Mouse (Mus musculus) heart, postnatal 14 days (tissue): ENCODE measurements at regions not wholly inside any gene's neighbourhood (a gene's known extent, or its start where the extent isn't known, plus 50 kb on each side); places are given as distances from the start of the nearest gene placed in this dataset.

Experiments used
- DNase-seq, 2 experiments: peaks; one replicate each; pipeline ENCODE4 v3.0.0; 2021 to 2022
- intact Hi-C: fragments of 180-260 bp; cut with DNase I; formaldehyde crosslinking; loops from one replicate; pipeline ENCODE4 v1.15.1; 2025

- DNase-seq: no peak
- intact Hi-C loops: no loop called here
Measured at GRCm38 (mm10) chr17:14506123-14506522, 187.9 kb downstream of the Thbs2 start.

DNA sequence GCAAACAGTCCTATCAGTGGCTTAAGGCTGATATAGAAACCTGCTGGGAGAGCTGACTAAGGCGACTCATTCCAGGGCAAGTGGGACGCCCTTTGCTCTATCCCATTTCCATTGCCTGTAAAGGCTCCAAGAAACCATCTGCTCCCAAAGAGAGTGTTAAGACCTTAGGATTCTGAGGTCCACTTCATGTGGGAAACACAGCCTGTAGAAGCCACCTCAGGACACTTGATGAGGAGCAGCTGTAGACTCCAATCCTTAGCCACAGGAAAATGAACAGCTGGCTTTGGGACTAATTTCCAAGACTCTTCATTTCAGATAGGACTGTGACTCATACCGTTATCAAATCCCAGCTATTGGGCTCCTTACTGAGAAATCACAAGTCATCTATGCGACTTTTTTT, 188.6 kb downstream of the Thbs2 start:
- intact Hi-C loops: no loop called here
- peak; percentile 34 to 49 for DNase-seq

GRCm38 (mm10) chr17:14503670-14504069, 190.4 kb downstream of the Thbs2 start:
- no peak for DNase-seq
- intact Hi-C loops: no loop called here

GRCm38 (mm10) chr17:14501341-14501740, 192.7 kb downstream of the Thbs2 start:
- intact Hi-C loops: no loop called here
- DNase-seq: peak; percentile 18 to 32

- DNase-seq: no peak
- intact Hi-C loops: no loop called here
Measured at GRCm38 (mm10) chr17:14497086-14497485, 196.9 kb downstream of the Thbs2 start.

GRCm38 (mm10) chr17:14493751-14494320, 200.2 kb downstream of the Thbs2 start:
- no peak for DNase-seq
- intact Hi-C loops: no loop called here

DNA sequence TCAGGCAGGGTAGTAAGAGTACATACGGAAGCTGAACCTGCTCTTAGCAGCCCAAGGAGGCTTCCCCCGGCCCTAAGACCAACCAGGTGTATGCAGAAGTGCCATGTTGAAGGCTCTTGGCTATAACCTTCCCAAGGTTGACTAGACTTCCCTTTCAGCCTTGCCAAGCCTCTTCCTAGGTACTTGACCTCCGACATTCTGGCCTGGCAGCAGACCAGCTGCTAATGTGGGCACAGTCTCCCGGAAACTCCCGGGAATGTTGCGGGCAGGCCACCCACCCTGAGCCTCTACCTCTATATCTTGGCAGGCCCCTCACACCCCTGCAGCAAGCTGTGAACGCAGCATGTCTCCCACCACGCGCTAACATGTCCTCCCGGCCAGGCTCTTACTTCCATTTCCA, 201.1 kb downstream of the Thbs2 start:
- intact Hi-C loops: no loop called here
- no peak for DNase-seq

- intact Hi-C loops: no loop called here
- no peak for DNase-seq
Measured at GRCm38 (mm10) chr17:14481746-14482145, 202.4 kb downstream of the Smoc2 start.

- no peak for DNase-seq
- intact Hi-C loops: no loop called here
Measured at GRCm38 (mm10) chr17:14478938-14479505, 199.7 kb downstream of the Smoc2 start.

DNA sequence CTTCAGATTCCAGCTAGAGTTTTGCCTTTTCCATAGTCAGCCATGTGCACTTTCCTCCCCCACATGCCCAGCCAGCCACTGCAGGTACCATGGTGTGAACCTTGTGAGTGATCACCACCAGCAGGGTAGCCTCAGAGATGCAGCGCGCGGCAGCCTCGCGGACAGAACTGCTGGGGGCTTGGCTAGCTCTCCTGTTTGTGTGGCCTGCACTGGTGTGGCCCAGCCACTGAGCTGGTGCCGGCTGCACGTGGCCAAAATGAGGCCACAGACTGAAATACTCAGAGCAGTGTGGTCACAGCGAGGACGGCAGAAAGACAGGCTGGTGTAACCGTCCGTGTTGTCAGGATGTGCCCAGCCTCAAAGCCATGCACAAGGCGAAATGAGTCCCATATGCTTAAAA, 197.4 kb downstream of the Smoc2 start:
- no peak for DNase-seq

DNA sequence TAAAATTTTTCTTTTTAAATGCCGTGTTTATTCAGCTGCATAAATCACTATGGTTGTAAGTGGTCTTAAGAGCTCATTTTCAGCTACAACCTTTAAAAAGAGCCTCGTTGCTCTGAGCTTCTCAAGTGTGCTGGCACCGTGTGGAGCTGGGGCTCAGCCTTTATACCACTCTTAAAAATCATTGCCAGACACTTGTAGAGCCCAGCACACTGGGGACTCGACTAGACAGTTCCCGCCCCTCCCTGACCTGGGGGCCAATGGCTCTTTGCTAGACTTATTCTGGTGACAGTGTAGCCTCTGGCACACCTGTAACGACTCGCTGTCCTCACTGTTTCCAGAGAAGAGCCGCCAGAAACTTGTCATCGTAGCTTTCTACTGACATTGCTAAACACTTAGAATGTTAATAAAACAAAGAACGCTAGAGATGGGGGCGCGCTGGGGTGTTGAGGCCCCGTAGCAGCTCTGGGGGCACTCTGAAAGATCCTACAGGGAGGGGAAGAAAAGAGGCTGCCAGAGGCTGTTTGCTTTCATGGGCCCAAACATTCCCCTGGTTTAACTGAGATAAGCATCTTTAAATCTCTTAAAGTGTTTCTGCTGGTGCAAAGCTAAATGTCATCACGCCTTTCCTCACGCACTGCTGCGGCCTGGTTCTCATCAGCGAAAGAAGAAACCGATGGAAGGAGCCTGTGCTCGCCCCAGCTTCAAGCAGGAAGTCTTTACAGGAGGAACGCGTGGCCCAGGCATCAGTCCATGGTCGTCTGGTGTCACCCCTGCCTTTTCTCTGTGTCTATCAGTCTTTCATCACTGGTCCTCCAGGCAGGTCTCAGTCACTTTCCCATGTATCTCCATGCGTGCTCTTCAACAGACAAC, 196.7 kb downstream of the Smoc2 start:
- intact Hi-C loops: no loop called here

More for the DNA sequence above, 197.4 kb downstream of the Smoc2 start:
- intact Hi-C loops: no loop called here

DNA sequence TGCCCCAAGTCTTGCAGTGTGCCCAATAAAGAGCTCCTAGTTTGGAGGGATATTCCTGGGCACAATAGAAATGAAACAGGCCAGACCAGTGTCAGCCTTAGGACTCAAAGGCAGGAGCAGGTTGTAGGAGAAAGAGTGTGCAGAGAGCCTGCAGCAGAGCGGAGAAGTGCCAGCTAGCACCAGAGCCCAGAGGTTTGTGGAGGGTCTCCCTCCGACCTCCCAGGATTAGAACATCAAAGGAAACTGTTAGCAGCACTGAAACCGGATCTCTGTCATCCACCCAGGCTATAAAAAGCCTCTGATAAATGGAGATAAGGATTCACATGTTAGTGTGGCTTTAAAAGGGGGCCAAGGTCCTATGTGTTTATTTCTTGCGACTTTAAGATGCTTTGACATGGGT, 196.0 kb downstream of the Smoc2 start:
- DNase-seq: no peak
- intact Hi-C loops: no loop called here

More for the DNA sequence above, 196.7 kb downstream of the Smoc2 start:
- DNase-seq: no peak

DNA sequence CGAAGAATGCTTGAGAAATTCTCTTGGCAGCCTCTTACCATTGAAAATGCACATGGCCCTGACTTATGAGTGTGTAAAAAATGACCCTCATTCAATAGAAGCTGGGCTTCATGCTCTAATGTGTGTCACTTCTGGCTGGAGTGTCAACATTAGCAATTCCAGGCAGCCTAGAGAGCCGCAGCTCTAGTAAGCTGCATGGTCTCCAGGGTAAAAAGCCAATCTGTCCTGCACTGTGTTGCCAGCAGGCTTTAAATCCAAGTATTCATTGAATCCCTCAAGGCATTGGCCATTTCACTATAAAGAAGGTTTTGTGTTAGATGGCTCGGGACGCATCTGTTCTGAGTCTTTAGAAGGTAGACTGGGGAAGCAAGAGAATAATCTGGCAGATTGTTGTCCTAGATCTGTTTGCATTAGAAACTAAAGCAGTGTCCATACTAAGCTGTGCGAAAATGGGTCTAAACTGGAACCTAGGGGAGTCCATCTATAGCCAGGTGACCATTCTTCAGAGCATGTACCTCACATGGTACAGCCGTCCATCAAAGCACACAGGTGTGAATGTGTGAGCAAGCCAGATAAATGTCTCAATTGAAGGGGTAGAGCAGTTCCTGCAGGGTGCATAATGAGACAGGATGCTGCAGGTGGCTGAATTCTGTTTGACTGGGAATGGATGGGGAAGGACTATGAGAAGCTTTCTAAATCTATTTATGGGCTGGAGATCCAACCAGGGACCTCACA, 189.6 kb downstream of the Smoc2 start:
- DNase-seq: no peak
- intact Hi-C loops: no loop called here

DNA sequence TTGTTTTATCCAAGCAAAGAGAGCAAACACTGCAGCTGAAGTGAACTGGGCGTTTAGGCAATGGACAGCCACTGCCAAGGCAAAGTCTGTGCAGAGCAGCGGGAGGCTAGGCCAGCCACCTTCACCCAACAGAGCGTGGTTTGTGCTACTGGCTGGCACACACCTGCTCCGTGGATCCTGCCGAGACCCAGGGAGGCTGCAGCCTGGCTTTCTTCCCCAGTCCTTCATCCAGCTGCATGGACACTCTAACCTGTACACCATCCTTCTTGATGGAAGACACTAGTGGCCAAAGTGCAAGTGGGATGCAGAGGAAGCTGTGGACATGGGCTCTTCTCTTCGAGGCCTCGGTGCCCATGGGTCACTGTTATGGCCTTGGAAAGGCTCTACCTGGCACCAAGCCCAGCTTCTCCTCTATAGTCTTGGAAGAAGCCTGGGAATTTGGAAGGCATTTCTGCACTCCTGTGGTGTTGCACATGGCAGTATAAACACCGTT, 176.0 kb downstream of the Smoc2 start:
- DNase-seq: no peak
- intact Hi-C loops: no loop called here
